Mouse (Mus musculus) olfactory bulb, adult 2 months (tissue): ENCODE data around the gene Nnat.

ENCODE experiments used
- CTCF ChIP-seq: fragments of 200-500 bp; IDR thresholded peaks from 2 replicates; pipeline ENCODE4 v1.5.1; 2012; ENCODE audit warnings: low read depth, mild to moderate bottlenecking, low read length, moderate library complexity; ENCODE audit not compliant: insufficient read depth
- POLR2A ChIP-seq: fragments of 200-500 bp; IDR thresholded peaks from 2 replicates; pipeline ENCODE4 v1.6.1; 2012; ENCODE audit warnings: mild to moderate bottlenecking, low read depth, low read length, moderate library complexity; ENCODE audit not compliant: insufficient read depth

GRCm38 (mm10) chr2:157596876-157597566 is 37.1 kb downstream of the Nnat start:
- TF ChIP-seq CTCF, result no peak
- no peak for TF ChIP-seq POLR2A
